Mouse (Mus musculus): Measurements from ENCODE around the gene Rprd1b. TPM values are rescaled to one million over a fixed set of nuclear protein-coding genes. Genes with fewer than 3 reads are reported as not detected.

The Rprd1b gene
- 20.1 TPM for polyA plus RNA-seq (2021)

DNA sequence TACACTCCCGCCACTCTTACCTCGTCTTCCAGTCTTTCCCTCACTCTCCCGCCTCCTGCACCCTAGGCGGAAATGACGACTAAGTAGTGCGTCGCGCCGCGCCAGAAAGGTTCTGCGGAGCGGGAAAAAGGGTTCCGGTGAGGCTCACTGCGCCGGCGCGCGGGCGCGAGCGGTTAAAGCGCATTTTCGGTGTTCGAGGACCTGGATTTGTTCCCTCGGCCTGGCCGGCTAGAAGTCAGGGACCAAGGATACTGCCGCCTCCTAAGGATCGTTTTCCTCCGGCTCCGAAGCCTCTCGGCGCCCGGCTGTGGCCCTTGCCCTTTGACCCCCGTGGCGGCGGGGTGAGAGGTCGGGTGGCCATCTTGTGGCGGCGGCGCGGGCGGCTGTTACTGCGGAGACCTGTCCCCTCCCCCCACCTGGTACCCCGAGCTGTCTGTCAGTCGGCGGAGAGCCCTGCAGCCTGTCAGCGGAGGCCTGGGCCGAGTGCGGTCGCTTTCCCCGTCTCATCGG is at the start of gene Rprd1b, which contains the start of gene Tti1:
Gene Rprd1b, plus strand, starts transcription at position 144 of the 510 bp plus-strand sequence.
Gene Tti1, minus strand, starts transcription at position 80 of the 510 bp plus-strand sequence.
- DNase-seq (ENCODE audit: low read depth, low spot score) = peak; percentile 67

GRCm38 (mm10) chr2:157979241-157979640 is 49.1 kb upstream of the Rprd1b start:
- ChIA-PET POLR2A (no interaction called here), CTCF (interaction anchor here (0.7 kb wide), 1 partner anchor 57 kb away, joined by 3 read pairs; no protein-coding TSS in a partner anchor)
- in situ Hi-C loops (cut with MboI; ENCODE audit: low pct_unique_long_range_greater_than_20kb) = no loop called here

More for the DNA sequence above, at the start of gene Rprd1b, which contains the start of gene Tti1:
- no peak for TF ChIP-seq CTCF (IDR thresholded peaks at IDR 0.05)
- ChIA-PET CTCF (interaction anchor here (1.2 kb wide), 1 partner anchor 14 kb away, joined by 3 read pairs; no protein-coding TSS in a partner anchor), POLR2A (interaction anchor here (1.3 kb wide), 1 partner anchor 62 kb away, joined by 3 read pairs; no protein-coding TSS in a partner anchor)
- no peaks in the 10 kb centered on the region for H3K27me3 ChIP-seq
- peak; percentile 80 for ATAC-seq
- in situ Hi-C loops (cut with MboI; ENCODE audit: low pct_unique_long_range_greater_than_20kb) = no loop called here

GRCm38 (mm10) chr2:157982727-157983126 is 45.6 kb upstream of the Rprd1b start:
- no peaks in the 10 kb centered on the region for H3K27me3 ChIP-seq
- no peak for TF ChIP-seq CTCF (IDR thresholded peaks at IDR 0.05)
- ATAC-seq (no peak), DNase-seq (ENCODE audit: low read depth, low spot score) (no peak)
- CTCF ChIA-PET = interaction anchor here (1.1 kb wide), 1 partner anchor 12 kb away, joined by 3 read pairs; no protein-coding TSS in a partner anchor
- in situ Hi-C loops (cut with MboI; ENCODE audit: low pct_unique_long_range_greater_than_20kb) = no loop called here
- POLR2A ChIA-PET = no interaction called here

More at GRCm38 (mm10) chr2:157979241-157979640, 49.1 kb upstream of the Rprd1b start:
- peaks cover 12% of the 10 kb centered on the region for H3K27me3 ChIP-seq
- DNase-seq (ENCODE audit: low read depth, low spot score) (no peak), ATAC-seq (no peak)
- no peak for TF ChIP-seq CTCF (IDR thresholded peaks at IDR 0.05)

DNA sequence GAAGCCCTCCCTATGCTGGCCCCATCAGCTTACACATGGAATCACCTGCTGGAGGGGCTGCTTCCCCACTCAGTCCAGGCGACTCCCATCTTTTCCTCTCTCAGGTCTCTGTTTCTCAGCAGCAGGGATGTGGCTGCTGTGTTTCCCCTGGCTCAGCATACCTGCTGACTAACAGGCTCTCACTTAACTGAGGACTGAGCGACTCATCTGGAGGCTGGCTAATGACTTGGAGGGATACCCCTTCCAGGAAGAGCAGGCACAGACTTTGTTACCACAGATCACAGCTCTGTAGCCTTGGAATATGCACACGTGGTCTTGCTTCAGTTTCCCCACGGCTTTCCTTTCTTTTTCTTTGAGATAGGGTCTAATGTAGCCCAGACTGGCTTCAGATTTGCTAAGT is 45.0 kb upstream of the Rprd1b start:
- no peak for ATAC-seq
- no peak for TF ChIP-seq CTCF (IDR thresholded peaks at IDR 0.05)
- in situ Hi-C loops (cut with MboI; ENCODE audit: low pct_unique_long_range_greater_than_20kb) = no loop called here
- H3K27me3 ChIP-seq = no peaks in the 10 kb centered on the region
- ChIA-PET POLR2A (no interaction called here), CTCF (no interaction called here)
- DNase-seq (ENCODE audit: low read depth, low spot score) = no peak

GRCm38 (mm10) chr2:157985611-157986010 is 42.7 kb upstream of the Rprd1b start:
- CTCF ChIA-PET = no interaction called here
- in situ Hi-C loops (cut with MboI; ENCODE audit: low pct_unique_long_range_greater_than_20kb) = no loop called here
- H3K27me3 ChIP-seq = no peaks in the 10 kb centered on the region
- POLR2A ChIA-PET = no interaction called here
- DNase-seq (ENCODE audit: low read depth, low spot score) = no peak
- no peak for ATAC-seq
- TF ChIP-seq CTCF (IDR thresholded peaks at IDR 0.05) = no peak

DNA sequence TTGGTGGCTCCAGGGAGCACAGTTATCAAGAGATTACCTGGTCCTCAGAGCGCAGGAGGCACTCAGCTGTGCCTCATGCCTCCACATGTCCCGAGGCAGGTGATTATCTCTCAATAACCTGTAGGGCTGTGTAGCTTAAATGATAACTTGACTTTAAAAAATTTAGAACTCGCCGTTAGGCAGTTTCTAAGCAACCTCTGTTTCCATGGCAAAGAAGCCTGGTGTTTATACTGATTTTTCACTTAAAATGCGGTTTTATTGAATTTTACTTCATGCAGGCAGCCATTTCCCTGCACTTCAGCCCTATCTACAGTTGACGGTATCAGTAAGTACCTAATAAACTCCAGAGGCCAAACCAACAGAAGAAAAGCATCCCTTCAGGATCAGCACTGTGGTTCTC is 42.1 kb upstream of the Rprd1b start:
- ATAC-seq = no peak
- DNase-seq (ENCODE audit: low read depth, low spot score) = no peak
- H3K27me3 ChIP-seq = no peaks in the 10 kb centered on the region
- ChIA-PET CTCF (no interaction called here), POLR2A (no interaction called here)
- in situ Hi-C loops (cut with MboI; ENCODE audit: low pct_unique_long_range_greater_than_20kb) = no loop called here
- TF ChIP-seq CTCF (IDR thresholded peaks at IDR 0.05) = no peak

- ATAC-seq (no peak), DNase-seq (ENCODE audit: low read depth, low spot score) (no peak)
- no peak for TF ChIP-seq CTCF (IDR thresholded peaks at IDR 0.05)
- in situ Hi-C loops (cut with MboI; ENCODE audit: low pct_unique_long_range_greater_than_20kb) = no loop called here
- POLR2A ChIA-PET = no interaction called here
- H3K27me3 ChIP-seq = no peaks in the 10 kb centered on the region
- CTCF ChIA-PET = no interaction called here
Measured at GRCm38 (mm10) chr2:157988416-157989190, 39.7 kb upstream of the Rprd1b start.

- DNase-seq (ENCODE audit: low read depth, low spot score) (no peak), ATAC-seq (no peak)
- peak; percentile 61 for TF ChIP-seq CTCF (IDR thresholded peaks at IDR 0.05)
- in situ Hi-C loops (cut with MboI; ENCODE audit: low pct_unique_long_range_greater_than_20kb) = no loop called here
- ChIA-PET POLR2A (interaction anchor here (0.5 to 1.0 kb wide), 2 partner anchors 9 to 32 kb away, joined by 3 read pairs; no protein-coding TSS in a partner anchor), CTCF (no interaction called here)
- H3K27me3 ChIP-seq = no peaks in the 10 kb centered on the region
Measured at GRCm38 (mm10) chr2:157989946-157990345, 38.4 kb upstream of the Rprd1b start.

DNA sequence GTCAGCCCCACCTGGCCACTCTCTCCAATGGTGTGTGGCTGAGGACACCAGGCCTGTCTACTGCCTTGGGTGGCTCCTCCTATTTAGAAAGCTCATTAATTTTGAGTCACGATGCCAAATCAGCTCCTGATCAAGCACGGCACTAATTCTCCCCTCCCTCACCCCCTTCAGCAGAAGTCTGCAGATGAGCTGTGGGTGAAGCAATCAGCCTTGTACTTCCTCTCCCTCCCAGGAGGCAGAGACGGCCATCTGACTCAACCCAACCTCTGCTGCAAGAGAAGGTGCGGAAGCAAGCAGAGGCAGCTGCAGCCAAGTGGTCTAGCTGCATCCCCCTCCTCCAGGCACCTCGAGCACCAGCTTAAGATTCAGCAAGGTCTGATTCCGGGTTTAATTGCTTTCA is 37.3 kb upstream of the Rprd1b start:
- ChIA-PET CTCF (interaction anchor here (0.7 to 1.2 kb wide), 2 partner anchors 10 kb away, joined by 3 read pairs; no protein-coding TSS in a partner anchor), POLR2A (interaction anchor here (1.0 kb wide), 1 partner anchor 10 kb away, joined by 3 read pairs; no protein-coding TSS in a partner anchor)
- DNase-seq (ENCODE audit: low read depth, low spot score) = no peak
- in situ Hi-C loops (cut with MboI; ENCODE audit: low pct_unique_long_range_greater_than_20kb) = no loop called here
- H3K27me3 ChIP-seq = no peaks in the 10 kb centered on the region
- TF ChIP-seq CTCF (IDR thresholded peaks at IDR 0.05) = no peak
- ATAC-seq = no peak

DNA sequence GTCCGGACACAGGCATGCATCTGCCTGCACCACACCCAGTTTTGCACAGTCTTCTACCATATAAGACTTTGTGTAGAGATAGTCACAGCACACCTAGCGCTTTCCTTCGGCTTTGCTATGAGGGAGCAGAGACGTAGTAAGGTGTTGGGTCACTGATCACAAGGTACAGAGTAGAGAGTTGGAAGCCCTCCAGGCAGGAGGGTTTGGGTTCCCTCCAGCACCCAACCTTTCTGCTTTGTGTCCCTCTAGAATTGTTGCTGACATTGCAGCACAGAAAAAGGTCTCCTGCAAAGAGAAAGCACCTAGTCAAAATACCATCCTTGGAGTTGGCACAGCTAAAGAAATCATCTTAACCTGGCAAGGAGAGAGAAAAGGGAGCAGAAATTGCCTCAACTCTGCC is 35.8 kb upstream of the Rprd1b start:
- no peak for TF ChIP-seq CTCF (IDR thresholded peaks at IDR 0.05)
- no peak for ATAC-seq
- POLR2A ChIA-PET = no interaction called here
- in situ Hi-C loops (cut with MboI; ENCODE audit: low pct_unique_long_range_greater_than_20kb) = no loop called here
- CTCF ChIA-PET = interaction anchor here (1.2 kb wide), 1 partner anchor 11 kb away, joined by 3 read pairs; no protein-coding TSS in a partner anchor
- DNase-seq (ENCODE audit: low read depth, low spot score) = no peak
- H3K27me3 ChIP-seq = no peaks in the 10 kb centered on the region

GRCm38 (mm10) chr2:157998817-157999216 is 29.5 kb upstream of the Rprd1b start:
- DNase-seq (ENCODE audit: low read depth, low spot score) (no peak), ATAC-seq (no peak)
- no peak for TF ChIP-seq CTCF (IDR thresholded peaks at IDR 0.05)
- POLR2A ChIA-PET = no interaction called here
- CTCF ChIA-PET = no interaction called here
- H3K27me3 ChIP-seq = no peaks in the 10 kb centered on the region
- in situ Hi-C loops (cut with MboI; ENCODE audit: low pct_unique_long_range_greater_than_20kb) = no loop called here
